ENCODE assay signal across 11 mouse cellular contexts in genomic region chr10:108191381-108191787, GRCm38 (mm10). TPM values are rescaled to one million over a fixed set of nuclear protein-coding genes. Genes with fewer than 3 reads are reported as not detected.
DNase-seq lines count a peak whose midpoint lies in the region; ATAC-seq and TF ChIP-seq lines count a peak whose summit lies in the region.
"Had no signal": no experiment of that assay in that cellular context is flagged by ENCODE, and none has a peak within 500 bp of the region (broad histone marks: within the 10 kb centered on the region; RNA-seq: fewer than 3 reads in every experiment).

No protein-coding gene starts in this region.

- ATAC-seq in heart, embryonic 16.5 days (replicated peaks; ENCODE audit: extremely low read depth, insufficient read depth, low FRiP score): no peak
- 0 out of 2 replicates have a peak, but pooled peaks have one; percentile 29 for ATAC-seq in liver, embryonic 11.5 days (replicated peaks; ENCODE audit: low FRiP score)
- ATAC-seq: Patski had no signal

- H3K4me2 ChIP-seq in heart, embryonic 16.5 days (ENCODE audit: low read depth, low read length): no peak overlapping the region
- peak overlapping the region; percentile 38; the same call in 1 of the 2 replicates for H3K4me2 ChIP-seq in liver, embryonic 11.5 days
- H3K4me2 ChIP-seq: neural tube, embryonic 12.5 days had no signal

- H3K9ac ChIP-seq in heart, embryonic 16.5 days (ENCODE audit: low read length): peak overlapping the region; percentile 41; the same call in 1 of the 2 replicates
- no peak overlapping the region for H3K9ac ChIP-seq in liver, embryonic 11.5 days (ENCODE audit: low read depth, low read length)
- H3K9ac ChIP-seq: neural tube, embryonic 12.5 days had no signal

- no peaks in the 10 kb centered on the region for H3K27me3 ChIP-seq in heart, embryonic 16.5 days (ENCODE audit: control insufficient read depth, insufficient read depth, low read length)
- no peaks in the 10 kb centered on the region for H3K27me3 ChIP-seq in heart, embryonic 10.5 days (ENCODE audit: insufficient read depth, poor library complexity, severe bottlenecking)
- H3K27me3 ChIP-seq in spleen, adult 2 months (ENCODE audit: control insufficient read depth, insufficient read depth, low read length): no peaks in the 10 kb centered on the region
- no peaks in the 10 kb centered on the region for H3K27me3 ChIP-seq in liver, embryonic 11.5 days (replicated peaks; ENCODE audit: control insufficient read depth, insufficient read depth, low read length)
- no peaks in the 10 kb centered on the region; the same call in 1 of the 2 replicates for H3K27me3 ChIP-seq in small intestine, adult 2 months (ENCODE audit: control insufficient read depth, insufficient read depth, low read length)
- H3K27me3 ChIP-seq: neural tube, embryonic 12.5 days; Patski had no signal

- H3K27ac ChIP-seq in heart, embryonic 16.5 days (ENCODE audit: low read length): 0 out of 2 replicates have a peak overlapping the region, but pooled peaks have one; percentile 13
- H3K27ac ChIP-seq in heart, embryonic 10.5 days: no peak overlapping the region
- peak overlapping the region; percentile 67 for H3K27ac ChIP-seq in spleen, adult 2 months (ENCODE audit: insufficient read depth, low read length)
- no peak overlapping the region for H3K27ac ChIP-seq in liver, embryonic 11.5 days (ENCODE audit: low read depth, low read length)
- H3K27ac ChIP-seq in small intestine, adult 2 months (ENCODE audit: insufficient read depth, low read depth, low read length): peak overlapping the region; percentile 50
- H3K27ac ChIP-seq: neural tube, embryonic 12.5 days had no signal

- no peak for TF ChIP-seq POLR2A in spleen, adult 2 months (IDR thresholded peaks at IDR 0.05; ENCODE audit: low read depth, low read length)
- TF ChIP-seq POLR2A in small intestine, adult 2 months (IDR thresholded peaks at IDR 0.05; ENCODE audit: low read depth, low read length): no peak

- TF ChIP-seq CTCF in spleen, adult 2 months (IDR thresholded peaks at IDR 0.05; ENCODE audit: extremely low read depth, insufficient read depth, insufficient read length, insufficient replicate concordance): no peak
- no peak for TF ChIP-seq CTCF in small intestine, adult 2 months (IDR thresholded peaks at IDR 0.05; ENCODE audit: extremely low read depth, insufficient read length, insufficient replicate concordance, low read depth, low read length)

- no peak for DNase-seq in heart, embryonic 10.5 days (ENCODE audit: low spot score)
- DNase-seq in spleen, adult 2 months (ENCODE audit: low read depth in 1 of 2, low spot score in 2 of 2): peak in 1 of 2 experiments; percentile 48
- DNase-seq in spleen, postnatal 4 days (ENCODE audit: low spot score in 2 of 2): no peak
- DNase-seq in liver, embryonic 11.5 days (ENCODE audit: low spot score): no peak
- no peak for DNase-seq in gastrocnemius, postnatal 25 days
- DNase-seq in testis, postnatal 14 days (ENCODE audit: low spot score): no peak
- DNase-seq: thymus, postnatal 14 days had no signal

- H3K4me3 ChIP-seq in heart, embryonic 16.5 days (ENCODE audit: low read length): no peak overlapping the region
- H3K4me3 ChIP-seq in heart, embryonic 10.5 days: no peak overlapping the region
- peak overlapping the region; percentile 10; the same call in 1 of the 2 replicates for H3K4me3 ChIP-seq in spleen, adult 2 months (ENCODE audit: extremely low read depth, insufficient read depth, insufficient read length)
- no peak overlapping the region for H3K4me3 ChIP-seq in liver, embryonic 11.5 days (ENCODE audit: low read depth, low read length)
- H3K4me3 ChIP-seq in small intestine, adult 2 months (ENCODE audit: low read depth, low read length): no peak overlapping the region
- H3K4me3 ChIP-seq: neural tube, embryonic 12.5 days had no signal

- 41% methylated on average over 8 of the region's 8 CpGs for WGBS in heart, embryonic 16.5 days
- WGBS in heart, embryonic 10.5 days: 70% methylated on average over 8 of the region's 8 CpGs
- WGBS in spleen, adult 2 months: 13% methylated on average over 8 of the region's 8 CpGs
- 44% methylated on average over 8 of the region's 8 CpGs for WGBS in liver, embryonic 11.5 days
- 58% methylated on average over 8 of the region's 8 CpGs for WGBS in small intestine, adult 2 months

- no peaks in the 10 kb centered on the region for H3K9me3 ChIP-seq in heart, embryonic 16.5 days (replicated peaks; ENCODE audit: control insufficient read depth, low read length)
- no peaks in the 10 kb centered on the region for H3K9me3 ChIP-seq in heart, embryonic 10.5 days
- H3K9me3 ChIP-seq in liver, embryonic 11.5 days (ENCODE audit: control insufficient read depth, low read length): no peaks in the 10 kb centered on the region
- H3K9me3 ChIP-seq: neural tube, embryonic 12.5 days had no signal

- H3K4me1 ChIP-seq in heart, embryonic 16.5 days (ENCODE audit: control insufficient read depth, insufficient read depth, low read length): peaks cover 20% of the 10 kb centered on the region
- H3K4me1 ChIP-seq in heart, embryonic 10.5 days: peaks cover 10% of the 10 kb centered on the region
- H3K4me1 ChIP-seq in spleen, adult 2 months (ENCODE audit: control insufficient read depth, insufficient read depth, insufficient read length): peaks cover 7% of the 10 kb centered on the region
- peaks cover 8% of the 10 kb centered on the region; the same call in 1 of the 2 replicates for H3K4me1 ChIP-seq in liver, embryonic 11.5 days (replicated peaks; ENCODE audit: control insufficient read depth, insufficient read depth, low read length)
- H3K4me1 ChIP-seq in small intestine, adult 2 months (ENCODE audit: control insufficient read depth, insufficient read depth, insufficient read length, low read length): peaks cover 6% of the 10 kb centered on the region; the same call in 1 of the 2 replicates

- no peaks in the 10 kb centered on the region for H3K36me3 ChIP-seq in heart, embryonic 16.5 days (ENCODE audit: control insufficient read depth, insufficient read depth)
- H3K36me3 ChIP-seq in heart, embryonic 10.5 days: no peaks in the 10 kb centered on the region
- no peaks in the 10 kb centered on the region for H3K36me3 ChIP-seq in spleen, adult 2 months (ENCODE audit: control insufficient read depth, insufficient read depth, low read length)
- no peaks in the 10 kb centered on the region for H3K36me3 ChIP-seq in liver, embryonic 11.5 days (ENCODE audit: control insufficient read depth, insufficient read depth, low read length)
- no peaks in the 10 kb centered on the region for H3K36me3 ChIP-seq in small intestine, adult 2 months (ENCODE audit: control insufficient read depth, insufficient read depth, low read length)
- H3K36me3 ChIP-seq: neural tube, embryonic 12.5 days had no signal

RNA-seq across cellular contexts. Expression of gene Ppp1r12a, which starts 29.4 kb away (rescaled TPM):
- 91.0 and 95.4 TPM in 2 replicates for polyA plus RNA-seq in heart, embryonic 16.5 days (2015; fragmentation: Nextera tagmentation; extraction: Ambion mirVana)
- 110 and 112 TPM in 2 replicates for polyA plus RNA-seq in heart, embryonic 10.5 days (2016; fragmentation: Nextera tagmentation; extraction: Ambion mirVana)
- polyA plus RNA-seq in spleen, adult 2 months (2012; rRNA removed): 13.6 and 14.6 TPM in 2 replicates
- polyA plus RNA-seq in liver, embryonic 11.5 days (2014; fragmentation: Nextera tagmentation; extraction: Ambion mirVana): 69.4 and 74.9 TPM in 2 replicates
- 8.4 and 16.0 TPM in 2 replicates for polyA plus RNA-seq in small intestine, adult 2 months (2012; rRNA removed)
- total RNA-seq in gastrocnemius, postnatal 25 days (2021): 10 to 100 TPM; 23.6 to 25.2 TPM

Comparison
In these comparisons a context has a peak if more than half of its experiments do, and no peak if none do; other contexts are left out.
1. H3K27ac ChIP-seq: peak in heart, embryonic 16.5 days (single experiment), spleen, adult 2 months (single experiment) and small intestine, adult 2 months (single experiment); none in heart, embryonic 10.5 days (single experiment) and liver, embryonic 11.5 days (single experiment).